Mouse (Mus musculus) E14TG2a.4 (cell line): ENCODE measurements around the gene Ifi205.

ENCODE experiments used
- CTCF ChIP-seq: conservative IDR thresholded peaks from 2 replicates; pipeline ENCODE4 v1.5.1; 2014; ENCODE audit warnings: low read length
- NANOG ChIP-seq: IDR thresholded peaks from 2 replicates; pipeline ENCODE4 v1.6.1; 2014; ENCODE audit warnings: borderline replicate concordance, low read length, mixed read lengths
- POU5F1 ChIP-seq: IDR thresholded peaks from 2 replicates; pipeline ENCODE4 v1.6.1; 2014; ENCODE audit warnings: low read length, borderline replicate concordance

DNA sequence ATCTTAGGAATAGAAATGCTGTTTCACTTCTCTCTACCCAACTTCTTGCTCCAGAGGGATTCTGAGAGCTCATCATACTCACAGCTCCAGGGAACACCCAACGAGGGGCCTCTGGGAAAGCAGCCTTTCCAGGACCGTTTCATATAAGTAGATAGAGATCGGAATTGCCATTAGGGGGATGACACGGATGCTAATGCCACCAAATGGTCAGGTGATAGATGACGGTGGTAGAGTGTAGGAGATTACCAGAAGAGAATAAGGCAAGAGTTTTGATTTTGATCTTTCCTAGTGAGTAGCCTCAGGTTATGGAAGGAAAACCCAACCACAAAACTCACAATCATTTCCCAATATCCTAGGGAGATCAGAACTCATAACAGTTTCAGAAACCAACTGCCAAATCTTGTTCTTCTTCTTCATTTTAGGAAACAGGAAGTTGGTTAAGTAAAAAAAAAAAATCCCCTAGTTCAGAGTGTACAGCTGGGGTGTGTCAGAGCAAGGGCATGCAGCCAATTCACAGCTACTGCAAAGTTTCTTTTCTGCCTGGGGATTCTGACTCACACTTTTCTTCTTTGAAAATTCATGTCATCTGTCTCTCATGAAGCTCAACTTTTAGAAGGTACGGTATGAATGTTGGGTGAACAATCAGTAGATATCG, 9.0 kb upstream of the Ifi205 start, which contains the start of gene Olfr433:
- no peak for TF ChIP-seq CTCF
- TF ChIP-seq POU5F1: no peak
- no peak for TF ChIP-seq NANOG
